Mouse (Mus musculus) cerebellum, postnatal 14 days (tissue): ENCODE data around the gene Naa60.
"Not testable (repeated sequence)": the region's sequence is repeated elsewhere in the genome, so short reads cannot be mapped to it uniquely, and the experiment has no call there.

Source experiments
- DNase-seq, 2 experiments: peaks; one replicate each; pipeline ENCODE4 v3.0.0; 2021; ENCODE audit warnings: mixed read lengths in 2 of 2

Gene Naa60

GRCm38 (mm10) chr16:3872216-3873047 is at the start of gene Naa60:
Naa60 (plus strand) TSS chr16:3872375.
- peak; percentile 89 to 91 for DNase-seq

GRCm38 (mm10) chr16:3828021-3828420 is 44.2 kb upstream of the Naa60 start:
- no peak for DNase-seq

DNA sequence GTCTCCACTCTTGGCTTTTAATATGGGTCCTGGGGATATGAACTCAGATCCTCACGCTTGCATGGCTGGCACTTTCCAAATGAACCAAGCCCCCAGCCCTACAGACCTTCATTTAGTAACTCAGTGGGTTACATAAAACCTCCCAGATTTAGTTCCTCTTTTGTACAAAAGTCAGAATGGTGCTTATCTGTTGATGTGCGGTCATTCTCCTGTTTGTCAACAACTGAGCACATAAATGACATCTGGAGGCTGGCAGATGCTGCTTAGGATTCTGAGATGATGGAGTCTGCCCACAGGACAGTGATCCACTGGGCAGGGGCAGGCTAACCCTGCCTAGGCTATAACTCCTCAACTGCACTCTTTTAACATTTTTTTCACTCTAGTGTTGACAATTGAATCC is 42.4 kb upstream of the Naa60 start:
- no peak for DNase-seq

DNA sequence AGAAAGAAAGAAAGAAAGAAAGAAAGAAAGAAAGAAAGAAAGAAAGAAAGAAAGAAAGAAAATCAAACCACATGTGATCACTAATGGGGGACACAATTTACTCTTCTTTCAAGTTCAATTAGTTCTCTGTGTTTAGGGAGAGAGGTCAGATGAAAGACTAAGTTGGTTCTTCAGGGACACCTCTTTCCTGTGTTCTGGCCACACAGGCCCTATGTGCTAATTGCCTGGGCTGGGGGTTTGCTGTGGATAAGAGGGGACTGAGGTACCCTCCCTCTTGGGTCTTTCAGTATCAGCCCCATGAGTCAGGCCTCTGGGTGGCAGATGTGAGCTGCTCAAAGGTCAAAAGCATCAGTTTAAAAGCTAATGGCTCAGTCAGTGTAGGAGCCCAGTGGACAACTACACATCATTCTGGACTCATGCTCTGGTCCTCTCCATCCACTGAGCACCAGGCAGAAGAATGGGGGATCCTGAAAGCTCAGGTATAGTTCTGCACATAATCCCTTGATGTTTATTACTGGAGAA is 41.5 kb upstream of the Naa60 start, which contains the start of gene Olfr15:
TSS of gene Olfr15 (plus strand) at position 291 of the 522 bp plus-strand sequence.
- DNase-seq = no peak

- DNase-seq = no peak
Measured at GRCm38 (mm10) chr16:3835461-3835860, 36.7 kb upstream of the Naa60 start.

DNA sequence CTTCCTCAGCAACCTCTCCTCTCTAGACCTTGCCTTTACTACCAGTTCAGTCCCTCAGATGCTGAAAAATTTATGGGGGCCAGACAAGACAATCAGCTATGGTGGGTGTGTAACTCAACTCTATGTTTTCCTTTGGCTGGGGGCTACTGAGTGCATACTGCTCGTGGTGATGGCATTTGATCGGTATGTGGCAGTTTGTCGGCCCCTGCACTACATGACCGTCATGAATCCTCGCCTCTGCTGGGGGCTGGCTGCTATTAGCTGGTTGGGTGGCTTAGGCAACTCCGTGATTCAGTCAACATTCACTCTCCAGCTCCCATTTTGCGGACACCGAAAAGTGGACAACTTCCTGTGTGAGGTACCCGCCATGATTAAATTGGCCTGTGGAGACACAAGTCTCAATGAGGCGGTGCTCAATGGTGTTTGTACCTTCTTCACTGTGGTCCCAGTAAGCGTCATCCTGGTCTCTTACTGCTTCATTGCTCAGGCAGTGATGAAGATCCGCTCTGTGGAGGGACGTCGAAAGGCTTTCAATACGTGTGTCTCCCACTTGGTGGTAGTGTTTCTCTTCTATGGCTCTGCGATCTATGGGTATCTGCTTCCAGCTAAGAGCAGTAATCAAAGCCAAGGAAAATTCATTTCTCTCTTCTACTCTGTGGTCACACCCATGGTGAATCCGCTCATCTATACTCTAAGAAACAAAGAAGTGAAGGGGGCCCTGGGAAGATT is 32.9 kb upstream of the Naa60 start:
- peak in 1 of 2 experiments; percentile 19 for DNase-seq

DNA sequence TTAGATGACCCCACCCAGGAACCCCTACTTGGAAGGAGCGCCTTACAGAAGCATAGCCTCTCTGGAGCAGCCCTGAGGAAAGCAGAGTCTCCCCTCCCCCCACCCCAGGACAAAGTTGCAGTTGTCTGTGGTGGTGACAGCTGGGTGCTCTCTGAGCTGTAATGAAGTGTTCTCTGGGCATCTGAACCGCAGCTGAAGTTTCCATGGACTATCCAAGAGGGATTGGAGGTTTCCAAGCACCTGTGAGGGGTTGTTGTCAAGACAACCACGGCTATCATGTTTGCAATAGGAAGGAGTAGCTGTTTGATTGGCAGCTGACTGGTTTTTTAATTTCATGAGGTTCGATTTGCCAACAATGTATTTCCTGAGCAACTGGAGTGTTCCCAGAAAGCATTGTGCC is 29.2 kb upstream of the Naa60 start:
- DNase-seq = no peak

DNA sequence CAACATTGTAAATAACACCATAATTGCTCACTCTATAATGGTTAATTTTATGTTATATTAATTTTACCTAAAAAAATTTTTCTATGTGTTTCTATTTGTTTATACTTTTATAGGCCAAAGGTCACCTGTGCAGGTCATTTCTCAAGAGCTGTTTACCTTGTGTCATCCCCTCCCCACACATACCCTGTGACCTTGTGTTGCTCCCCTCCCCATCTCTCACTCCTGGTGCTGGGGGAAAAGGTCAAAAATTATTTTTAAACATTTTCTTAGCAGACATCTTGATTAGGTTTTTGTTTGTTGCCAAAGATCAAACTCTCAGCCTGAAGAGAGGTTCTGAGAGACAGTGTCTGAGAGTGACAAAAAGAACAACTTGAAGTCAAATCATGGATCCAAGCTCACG is 28.4 kb upstream of the Naa60 start:
- no peak for DNase-seq

DNA sequence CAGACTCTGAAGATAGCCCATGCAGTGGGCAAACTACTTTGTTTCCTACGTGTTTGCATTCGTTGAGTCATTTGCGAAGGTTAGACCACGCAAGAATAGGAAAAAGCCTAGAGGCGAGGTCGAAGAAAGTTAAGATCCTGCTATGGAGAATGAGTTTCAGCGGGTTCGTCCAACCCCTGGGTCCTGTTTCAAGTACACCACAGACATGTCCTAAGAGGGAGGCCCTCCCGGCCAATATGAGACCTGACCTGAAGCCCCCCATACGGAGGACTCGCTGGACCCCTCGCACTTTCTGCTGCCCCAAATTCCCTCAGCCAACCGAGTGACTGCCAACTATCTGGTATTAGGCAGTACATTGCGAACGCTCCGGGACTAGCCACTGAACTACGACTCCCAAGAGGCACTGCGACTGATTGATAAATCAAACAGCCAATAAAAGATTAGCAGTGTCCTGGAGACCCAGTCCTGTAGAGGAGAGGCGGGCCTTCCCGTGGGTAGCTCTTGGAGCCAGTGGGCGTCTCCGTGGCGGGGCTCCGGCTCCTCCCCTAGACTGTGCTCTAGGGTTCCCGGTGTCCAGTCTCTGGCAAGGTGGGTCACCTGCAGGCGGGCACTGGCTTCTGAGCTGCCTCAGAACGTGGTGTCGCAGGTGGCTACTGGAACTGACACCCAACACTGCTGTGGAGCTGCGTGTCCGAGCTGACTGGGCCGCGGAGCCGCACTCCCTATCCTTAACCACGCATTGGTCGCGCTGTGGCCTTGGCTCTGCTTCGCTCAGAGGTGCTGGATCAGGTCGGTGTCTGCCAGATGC is 25.3 kb upstream of the Naa60 start, which contains the start of gene Zfp174:
TSS of gene Zfp174 (plus strand) at position 558 of the 808 bp plus-strand sequence.
- DNase-seq = peak; percentile 92 to 96

- DNase-seq = peak; percentile 12 to 13
Measured at GRCm38 (mm10) chr16:3847871-3848270, 24.3 kb upstream of the Naa60 start.

GRCm38 (mm10) chr16:3848416-3848815 is 23.8 kb upstream of the Naa60 start:
- no peak for DNase-seq

GRCm38 (mm10) chr16:3851301-3851700 is 20.9 kb upstream of the Naa60 start:
- DNase-seq = not testable (repeated sequence)

GRCm38 (mm10) chr16:3852586-3852985 is 19.6 kb upstream of the Naa60 start:
- DNase-seq = no peak

DNA sequence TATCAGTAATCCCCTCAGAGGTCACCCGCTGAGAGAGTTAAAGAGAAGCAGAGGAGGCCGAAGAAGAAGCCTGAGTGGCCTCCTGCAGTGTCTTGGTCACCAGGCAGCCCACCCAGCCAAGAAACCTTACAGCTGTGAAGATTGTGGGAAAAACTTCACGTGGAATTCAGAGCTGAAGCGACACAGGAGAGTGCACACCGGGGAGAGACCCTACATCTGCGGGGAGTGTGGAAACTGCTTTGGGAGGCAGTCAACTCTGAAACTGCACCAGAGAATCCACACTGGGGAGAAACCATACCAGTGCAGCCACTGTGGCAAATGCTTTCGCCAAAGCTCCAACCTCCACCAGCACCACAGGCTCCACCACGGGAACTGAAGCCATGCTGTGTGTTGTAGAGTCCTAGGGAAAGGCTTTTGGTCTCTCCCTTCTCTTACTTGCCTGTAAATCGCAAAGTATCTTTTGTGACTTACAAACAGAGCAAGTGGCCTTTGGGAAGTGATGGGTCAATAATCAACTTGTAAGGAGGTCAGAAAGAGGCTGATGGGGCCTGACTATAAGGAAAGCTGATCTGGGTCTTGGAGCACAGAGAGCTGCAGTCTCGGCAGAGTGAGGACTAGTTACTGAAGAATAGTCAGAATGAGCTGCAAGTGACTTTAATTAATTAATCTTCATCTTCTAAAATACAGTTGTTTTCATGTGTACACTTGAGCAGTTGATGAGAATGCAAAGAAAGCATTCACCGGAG is 17.6 kb upstream of the Naa60 start:
- no peak for DNase-seq

DNA sequence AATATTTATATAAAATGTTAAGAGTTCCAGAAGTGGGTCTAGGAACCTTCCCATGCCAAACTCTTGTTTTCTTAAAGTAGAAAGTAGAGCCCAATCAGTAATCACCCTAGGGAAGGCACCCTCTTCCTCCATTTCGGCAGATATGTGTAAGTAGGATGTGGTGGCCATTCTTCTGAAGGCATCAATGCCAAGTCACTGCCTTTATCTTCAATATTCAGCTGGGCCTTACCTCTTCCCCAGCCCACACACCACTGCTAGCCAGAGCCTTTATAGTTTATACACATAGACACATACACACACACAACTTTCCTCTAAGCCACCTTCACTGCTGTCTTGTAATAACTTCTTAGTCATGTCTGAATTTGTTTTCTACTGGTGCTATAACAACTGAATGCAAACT is 16.4 kb upstream of the Naa60 start:
- DNase-seq = no peak

DNA sequence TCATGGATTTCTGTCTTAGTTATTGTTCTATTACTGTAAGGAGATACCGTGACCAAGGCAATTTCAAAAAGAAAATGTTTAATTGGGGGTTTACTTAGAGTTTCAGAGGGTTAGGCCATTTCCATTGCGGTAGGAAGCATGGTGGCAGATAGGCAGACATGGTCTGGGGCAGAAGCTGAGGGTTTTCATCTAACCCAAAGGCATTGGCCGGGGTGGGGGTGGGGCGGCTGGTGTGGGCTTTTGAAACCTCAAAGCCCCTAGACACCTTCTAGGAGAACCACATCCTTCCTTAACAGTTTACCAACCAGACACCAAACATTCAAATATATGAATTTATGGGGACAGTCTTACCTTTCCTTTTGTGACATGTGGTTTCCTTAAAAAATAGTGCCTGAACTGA is 12.9 kb upstream of the Naa60 start:
- no peak for DNase-seq

DNA sequence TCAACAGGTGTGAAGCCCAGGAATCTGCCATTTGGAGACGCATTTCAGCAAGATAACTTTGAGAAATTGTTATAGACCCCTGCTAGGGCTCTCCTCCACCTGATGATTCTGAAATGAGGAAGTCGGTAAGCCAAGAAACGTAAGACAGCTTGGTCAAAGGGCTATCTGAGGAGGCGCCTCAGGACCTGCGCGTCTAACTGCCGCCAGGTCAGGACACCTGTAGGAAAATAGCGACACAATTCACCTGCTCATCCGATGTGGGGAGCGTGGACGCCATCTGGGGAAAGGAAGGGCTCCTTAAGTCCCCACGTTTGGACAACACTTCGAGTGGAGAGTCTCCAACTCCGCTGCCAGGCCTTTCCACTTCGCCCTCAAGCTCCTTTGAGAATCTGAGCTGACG is 360 bp upstream of the Naa60 start:
- DNase-seq = no peak

DNA sequence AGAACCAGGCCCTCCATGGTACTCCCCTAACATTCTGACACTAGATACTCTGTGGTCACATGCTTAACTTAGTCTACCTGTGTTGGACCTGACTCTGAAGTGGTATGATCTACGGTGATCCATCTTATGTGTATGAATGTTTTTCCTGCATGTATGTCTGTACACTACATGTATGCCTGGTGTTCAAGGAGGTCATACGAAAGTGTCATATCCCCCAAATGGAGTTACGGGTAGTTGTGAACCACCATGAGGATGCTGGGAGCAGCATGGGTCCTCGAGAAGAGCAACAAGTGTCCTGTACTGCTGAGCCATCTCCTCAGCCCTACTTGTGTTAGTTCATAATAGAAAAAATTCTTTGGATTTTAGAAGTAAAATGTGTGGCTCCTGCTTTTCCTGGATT is 4.2 kb downstream of the Naa60 start:
- DNase-seq = no peak

DNA sequence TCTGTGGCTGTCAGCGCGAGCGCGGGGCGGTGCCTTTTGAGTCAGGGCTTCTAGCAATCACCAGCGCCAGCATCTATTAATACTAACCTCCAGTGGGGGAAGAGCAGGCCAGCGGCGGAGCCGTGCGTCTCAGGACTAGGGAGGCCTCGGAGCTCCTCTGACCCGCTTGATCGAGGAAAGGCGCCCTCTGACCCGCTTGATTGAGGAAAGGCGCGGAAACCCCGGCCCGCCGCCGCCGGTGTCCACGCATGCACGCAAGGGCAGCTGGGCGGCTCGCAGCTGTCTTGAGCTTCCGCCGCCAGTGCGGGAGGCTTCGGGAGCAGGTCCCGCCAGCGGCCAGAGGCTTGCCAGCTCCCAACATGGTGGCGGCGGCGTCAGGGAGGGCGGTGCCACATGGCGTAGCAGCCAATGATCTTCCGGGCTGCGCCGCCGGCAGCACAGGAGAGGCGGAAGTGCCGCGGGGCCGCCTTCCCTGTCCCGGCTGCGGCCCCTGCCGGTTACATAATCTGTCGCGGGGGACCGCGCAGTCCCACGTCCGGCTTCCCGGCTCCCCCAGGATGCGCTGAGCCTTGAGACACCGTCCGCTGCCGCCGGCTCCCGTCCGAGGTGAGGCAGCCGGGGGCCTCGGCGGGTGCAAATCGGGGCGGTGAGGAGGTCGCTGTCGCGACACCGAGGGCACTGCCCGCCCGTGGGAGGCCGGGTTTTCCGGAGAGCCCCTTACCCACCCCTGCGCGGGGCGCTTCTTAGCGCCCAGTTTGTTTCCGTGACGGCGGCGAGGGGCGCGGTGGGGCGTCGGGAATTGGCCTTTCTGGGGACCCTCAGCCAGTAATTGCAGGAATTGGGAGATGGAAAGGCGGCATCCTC is 12.3 kb downstream of the Naa60 start, which contains the start of the genes Zfp597 and Gm20695:
TSS of gene Zfp597 (minus strand) at position 361 of the 864 bp plus-strand sequence.
TSS of gene Gm20695 (plus strand) at position 448 of the 864 bp plus-strand sequence.
- peak; percentile 96 to 97 for DNase-seq

- no peak for DNase-seq
Measured at GRCm38 (mm10) chr16:3885065-3885670, 13.0 kb downstream of the Naa60 start.
